Mouse (Mus musculus): ENCODE results near the gene Wbp2nl. TPM values are rescaled to one million over a fixed set of nuclear protein-coding genes. Genes with fewer than 3 reads are reported as not detected.

Gene Wbp2nl
- polyA plus RNA-seq, 1 experiment from 2014 or later, result 0.06 TPM

GRCm38 (mm10) chr15:82317839-82318238, 19.1 kb downstream of the Wbp2nl start:
- ATAC-seq (ENCODE audit: insufficient read depth), result no peak
- H3K4me3 ChIP-seq (replicated peaks), result no peak overlapping the region
- H3K4me1 ChIP-seq (replicated peaks), result no peaks in the 10 kb centered on the region
- no peak overlapping the region for H3K4me2 ChIP-seq
- no peaks in the 10 kb centered on the region for H3K9me3 ChIP-seq (replicated peaks)
- WGBS (ENCODE audit: insufficient replicate concordance), result 66% methylated on average over 6 of the region's 6 CpGs
- no peak overlapping the region for H3K27ac ChIP-seq (replicated peaks)
- H3K9ac ChIP-seq, result no peak overlapping the region
- H3K27me3 ChIP-seq, result no peaks in the 10 kb centered on the region
- H3K36me3 ChIP-seq (replicated peaks), result no peaks in the 10 kb centered on the region

GRCm38 (mm10) chr15:82319613-82320012, 20.9 kb downstream of the Wbp2nl start:
- H3K4me3 ChIP-seq (replicated peaks), result no peak overlapping the region
- no peaks in the 10 kb centered on the region for H3K4me1 ChIP-seq (replicated peaks)
- peaks cover 4% of the 10 kb centered on the region; the same call in 1 of the 2 replicates for H3K27me3 ChIP-seq
- H3K4me2 ChIP-seq, result no peak overlapping the region
- H3K9me3 ChIP-seq (replicated peaks), result no peaks in the 10 kb centered on the region
- H3K27ac ChIP-seq (replicated peaks), result no peak overlapping the region
- no peak overlapping the region for H3K9ac ChIP-seq
- no peak for ATAC-seq (ENCODE audit: insufficient read depth)
- 49% methylated on average over 1 of the region's 1 CpGs for WGBS (ENCODE audit: insufficient replicate concordance)
- H3K36me3 ChIP-seq (replicated peaks), result no peaks in the 10 kb centered on the region

- H3K36me3 ChIP-seq (replicated peaks), result no peaks in the 10 kb centered on the region
- no peak overlapping the region for H3K27ac ChIP-seq (replicated peaks)
- 76% methylated on average over 8 of the region's 8 CpGs for WGBS (ENCODE audit: insufficient replicate concordance)
- no peak overlapping the region for H3K9ac ChIP-seq
- H3K4me2 ChIP-seq, result no peak overlapping the region
- H3K4me3 ChIP-seq (replicated peaks), result no peak overlapping the region
- peaks cover 5% of the 10 kb centered on the region; the same call in 1 of the 2 replicates for H3K4me1 ChIP-seq (replicated peaks)
- no peaks in the 10 kb centered on the region for H3K9me3 ChIP-seq (replicated peaks)
- H3K27me3 ChIP-seq, result peaks cover 4% of the 10 kb centered on the region; the same call in 1 of the 2 replicates
- no peak for ATAC-seq (ENCODE audit: insufficient read depth)
These were observed 23.4 kb downstream of the Wbp2nl start for GRCm38 (mm10) chr15:82322195-82322594.

GRCm38 (mm10) chr15:82325382-82325781, 26.6 kb downstream of the Wbp2nl start:
- H3K4me1 ChIP-seq (replicated peaks), result peaks cover 10% of the 10 kb centered on the region
- H3K27ac ChIP-seq (replicated peaks), result no peak overlapping the region
- peaks cover 4% of the 10 kb centered on the region; the same call in 1 of the 2 replicates for H3K27me3 ChIP-seq
- no peak overlapping the region for H3K4me3 ChIP-seq (replicated peaks)
- ATAC-seq (ENCODE audit: insufficient read depth), result no peak
- H3K9me3 ChIP-seq (replicated peaks), result no peaks in the 10 kb centered on the region
- no peak overlapping the region for H3K4me2 ChIP-seq
- WGBS (ENCODE audit: insufficient replicate concordance), result 53% methylated on average over 2 of the region's 2 CpGs
- no peak overlapping the region for H3K9ac ChIP-seq
- H3K36me3 ChIP-seq (replicated peaks), result peaks cover 19% of the 10 kb centered on the region

GRCm38 (mm10) chr15:82335194-82335593, 36.4 kb downstream of the Wbp2nl start:
- H3K4me2 ChIP-seq, result no peak overlapping the region
- H3K4me1 ChIP-seq (replicated peaks), result peaks cover 43% of the 10 kb centered on the region
- no peak overlapping the region for H3K9ac ChIP-seq
- no peak overlapping the region for H3K4me3 ChIP-seq (replicated peaks)
- WGBS (ENCODE audit: insufficient replicate concordance), result 89% methylated on average over 4 of the region's 4 CpGs
- ATAC-seq (ENCODE audit: insufficient read depth), result no peak
- H3K27ac ChIP-seq (replicated peaks), result no peak overlapping the region
- H3K36me3 ChIP-seq (replicated peaks), result peaks cover 67% of the 10 kb centered on the region
- H3K9me3 ChIP-seq (replicated peaks), result no peaks in the 10 kb centered on the region
- no peaks in the 10 kb centered on the region for H3K27me3 ChIP-seq

GRCm38 (mm10) chr15:82336629-82337028, 37.9 kb downstream of the Wbp2nl start:
- Histone ChIP-seq H3K9me3 (replicated peaks) (no peaks in the 10 kb centered on the region), H3K27me3 (no peaks in the 10 kb centered on the region), H3K27ac (replicated peaks) (peak overlapping the region; percentile 19; the same call in 1 of the 2 replicates), H3K9ac (peak overlapping the region; percentile 66; the same call in 1 of the 2 replicates), H3K36me3 (replicated peaks) (peaks cover 52% of the 10 kb centered on the region), H3K4me1 (replicated peaks) (peaks cover 52% of the 10 kb centered on the region), H3K4me2 (peak overlapping the region; percentile 84), H3K4me3 (replicated peaks) (peak overlapping the region; percentile 67; the same call in 1 of the 2 replicates)
- ATAC-seq (ENCODE audit: insufficient read depth), result no peak
- WGBS (ENCODE audit: insufficient replicate concordance), result 89% methylated on average over 12 of the region's 12 CpGs

GRCm38 (mm10) chr15:82337875-82338274, 39.1 kb downstream of the Wbp2nl start:
- Histone ChIP-seq H3K27ac (replicated peaks) (peak overlapping the region; percentile 100), H3K4me3 (replicated peaks) (peak overlapping the region; percentile 67), H3K9ac (peak overlapping the region; percentile 66), H3K4me2 (peak overlapping the region; percentile 84), H3K27me3 (no peaks in the 10 kb centered on the region), H3K9me3 (replicated peaks) (no peaks in the 10 kb centered on the region), H3K36me3 (replicated peaks) (peaks cover 40% of the 10 kb centered on the region), H3K4me1 (replicated peaks) (peaks cover 63% of the 10 kb centered on the region)
- ATAC-seq (ENCODE audit: insufficient read depth), result no peak
- 3% methylated on average over 4 of the region's 4 CpGs for WGBS (ENCODE audit: insufficient replicate concordance)

- peak within 1 kb of the TSS; percentile 71 for H3K4me3 ChIP-seq (replicated peaks)
- ATAC-seq (ENCODE audit: insufficient read depth), result peak; percentile 77
- H3K4me2 ChIP-seq, result peak within 1 kb of the TSS; percentile 84
- peaks cover 40% of the 10 kb centered on the region for H3K36me3 ChIP-seq (replicated peaks)
- no peaks in the 10 kb centered on the region for H3K9me3 ChIP-seq (replicated peaks)
- H3K9ac ChIP-seq, result peak within 1 kb of the TSS; percentile 83
- H3K4me1 ChIP-seq (replicated peaks), result peaks cover 71% of the 10 kb centered on the region
- under 1% methylated on average over 41 of the region's 41 CpGs for WGBS (ENCODE audit: insufficient replicate concordance)
- no peaks in the 10 kb centered on the region for H3K27me3 ChIP-seq
- peak within 1 kb of the TSS; percentile 100 for H3K27ac ChIP-seq (replicated peaks)
These were observed 39.9 kb downstream of the Wbp2nl start, which contains the start of the genes Naga, Pheta2 and Smdt1 for GRCm38 (mm10) chr15:82338593-82339112. Gene Naga (minus strand): TSS chr15:82338925. Gene Pheta2 (plus strand): TSS chr15:82338942. Gene Smdt1 (plus strand): TSS chr15:82338959.

GRCm38 (mm10) chr15:82339150-82339549, 40.4 kb downstream of the Wbp2nl start:
- ATAC-seq (ENCODE audit: insufficient read depth), result no peak
- H3K27me3 ChIP-seq, result no peaks in the 10 kb centered on the region
- H3K4me1 ChIP-seq (replicated peaks), result peaks cover 76% of the 10 kb centered on the region
- WGBS (ENCODE audit: insufficient replicate concordance), result 38% methylated on average over 10 of the region's 10 CpGs
- H3K9me3 ChIP-seq (replicated peaks), result no peaks in the 10 kb centered on the region
- H3K36me3 ChIP-seq (replicated peaks), result peaks cover 42% of the 10 kb centered on the region
- peak overlapping the region; percentile 83 for H3K9ac ChIP-seq
- peak overlapping the region; percentile 67 for H3K4me3 ChIP-seq (replicated peaks)
- H3K4me2 ChIP-seq, result peak overlapping the region; percentile 84
- H3K27ac ChIP-seq (replicated peaks), result peak overlapping the region; percentile 100

GRCm38 (mm10) chr15:82339634-82340254, 41.0 kb downstream of the Wbp2nl start:
- WGBS (ENCODE audit: insufficient replicate concordance), result 31% methylated on average over 8 of the region's 8 CpGs
- peak overlapping the region; percentile 100 for H3K27ac ChIP-seq (replicated peaks)
- peak overlapping the region; percentile 83 for H3K9ac ChIP-seq
- peak overlapping the region; percentile 84 for H3K4me2 ChIP-seq
- peaks cover 82% of the 10 kb centered on the region for H3K4me1 ChIP-seq (replicated peaks)
- no peak for ATAC-seq (ENCODE audit: insufficient read depth)
- no peaks in the 10 kb centered on the region for H3K27me3 ChIP-seq
- no peaks in the 10 kb centered on the region for H3K9me3 ChIP-seq (replicated peaks)
- peaks cover 42% of the 10 kb centered on the region for H3K36me3 ChIP-seq (replicated peaks)
- peak overlapping the region; percentile 71 for H3K4me3 ChIP-seq (replicated peaks)

- H3K27me3 ChIP-seq, result no peaks in the 10 kb centered on the region
- H3K9me3 ChIP-seq (replicated peaks), result no peaks in the 10 kb centered on the region
- peak overlapping the region; percentile 83 for H3K9ac ChIP-seq
- peak overlapping the region; percentile 71 for H3K4me3 ChIP-seq (replicated peaks)
- WGBS (ENCODE audit: insufficient replicate concordance), result 11% methylated on average over 21 of the region's 21 CpGs
- H3K4me1 ChIP-seq (replicated peaks), result peaks cover 89% of the 10 kb centered on the region
- peaks cover 41% of the 10 kb centered on the region for H3K36me3 ChIP-seq (replicated peaks)
- H3K4me2 ChIP-seq, result peak overlapping the region; percentile 84
- peak; percentile 13; the same call in 1 of the 2 replicates for ATAC-seq (ENCODE audit: insufficient read depth)
- H3K27ac ChIP-seq (replicated peaks), result peak overlapping the region; percentile 100
These were observed 41.8 kb downstream of the Wbp2nl start for GRCm38 (mm10) chr15:82340414-82341035.
